Mouse (Mus musculus) myocyte (in vitro differentiated cells): ENCODE data around the gene C5ar2.
"Not testable (repeated sequence)": the region's sequence is repeated elsewhere in the genome, so short reads cannot be mapped to it uniquely, and the experiment has no call there.

Experiments
- E2F4 ChIP-seq: IDR thresholded peaks from one replicate; pipeline ENCODE4 v1.6.1; 2011; ENCODE audit warnings: mild to moderate bottlenecking, control low read depth, moderate library complexity; ENCODE audit not compliant: insufficient read depth
- MAX ChIP-seq: IDR thresholded peaks from one replicate; pipeline ENCODE4 v1.6.1; 2011; ENCODE audit warnings: low read depth, mild to moderate bottlenecking, control low read depth
- MYOD1 ChIP-seq, 3 experiments: IDR thresholded peaks; one replicate each; pipeline ENCODE4 v1.6.1; 2011; ENCODE audit warnings: control low read depth in 2 of 3, low read depth in 2 of 3, mild to moderate bottlenecking in 2 of 3, moderate library complexity in 1 of 3; ENCODE audit not compliant: insufficient read length in 2 of 3, control insufficient read depth in 1 of 3
- MYOG ChIP-seq, 3 experiments: IDR thresholded peaks; one replicate each; pipeline ENCODE4 v1.6.1; 2011; ENCODE audit warnings: control low read depth in 2 of 3, low read depth in 2 of 3, mild to moderate bottlenecking in 2 of 3; ENCODE audit not compliant: insufficient read length in 2 of 3, control insufficient read depth in 1 of 3, insufficient read depth in 1 of 3
- POLR2A ChIP-seq: IDR thresholded peaks from one replicate; pipeline ENCODE4 v1.6.1; 2011; ENCODE audit warnings: low read depth, mild to moderate bottlenecking, control low read depth, moderate library complexity; ENCODE audit not compliant: insufficient read length
- POLR2AphosphoS2 ChIP-seq: IDR thresholded peaks from one replicate; pipeline ENCODE4 v1.6.1; 2011; ENCODE audit warnings: low read depth, control low read depth; ENCODE audit not compliant: insufficient read length
- REST ChIP-seq: IDR thresholded peaks from one replicate; pipeline ENCODE4 v1.6.1; 2011; ENCODE audit warnings: mild to moderate bottlenecking, control low read depth, moderate library complexity; ENCODE audit not compliant: insufficient read depth, insufficient read length
- SRF ChIP-seq: IDR thresholded peaks from one replicate; pipeline ENCODE4 v1.6.1; 2011; ENCODE audit warnings: low read depth; ENCODE audit not compliant: control insufficient read depth, insufficient read length
- TCF12 ChIP-seq: IDR thresholded peaks from one replicate; pipeline ENCODE4 v1.6.1; 2011; ENCODE audit warnings: mild to moderate bottlenecking, control low read depth; ENCODE audit not compliant: poor library complexity, insufficient read depth, severe bottlenecking
- USF1 ChIP-seq: IDR thresholded peaks from one replicate; pipeline ENCODE4 v1.6.1; 2011; ENCODE audit warnings: low read depth, mild to moderate bottlenecking, control low read depth, moderate library complexity

GRCm38 (mm10) chr7:16255963-16256362 is 12.0 kb upstream of the C5ar2 start:
- not testable (repeated sequence) for TF ChIP-seq MAX; POLR2A; POLR2AphosphoS2; MYOD1 (IDR thresholded peaks at IDR 0.05; ENCODE audit: control insufficient read depth in 1 of 3, insufficient read length in 2 of 3, low read depth in 2 of 3); USF1; TCF12; REST; E2F4; SRF; MYOG (IDR thresholded peaks at IDR 0.05; ENCODE audit: control insufficient read depth in 1 of 3, insufficient read depth in 1 of 3, insufficient read length in 2 of 3, low read depth in 2 of 3)
